Mouse (Mus musculus): ENCODE measurements around the gene Edf1.
"Not testable (repeated sequence)": the region's sequence is repeated elsewhere in the genome, so short reads cannot be mapped to it uniquely, and the experiment has no call there.

DNA sequence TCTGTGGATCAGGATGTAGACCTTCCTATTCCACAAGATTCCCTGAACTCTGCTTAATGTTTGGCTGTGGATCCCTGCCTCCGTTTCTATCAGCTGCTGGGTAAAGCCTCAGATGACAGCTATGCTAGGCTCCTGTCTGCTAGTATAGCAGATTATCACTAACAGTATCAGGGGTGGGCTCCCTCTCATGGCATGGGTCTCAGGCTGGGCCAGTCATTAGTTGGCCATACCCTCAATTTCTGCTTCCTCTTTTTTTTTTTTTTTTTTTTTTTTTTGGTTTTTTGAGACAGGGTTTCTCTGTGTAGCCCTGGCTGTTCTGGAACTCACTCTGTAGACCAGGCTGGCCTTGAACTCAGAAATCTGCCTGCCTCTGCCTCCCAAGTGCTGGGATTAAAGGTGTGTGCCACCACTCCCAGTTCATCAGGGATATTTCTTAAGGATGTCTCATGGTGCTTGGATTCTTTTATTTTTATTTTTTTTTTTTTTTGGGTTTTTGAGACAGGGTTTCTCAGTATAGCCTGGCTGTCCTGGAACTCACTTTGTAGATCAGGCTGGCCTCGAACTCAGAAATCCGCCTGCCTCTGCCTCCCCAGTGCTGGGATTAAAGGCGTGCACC is 4.4 kb upstream of the Edf1 start:
- not testable (repeated sequence) for TF ChIP-seq CTCF (IDR thresholded peaks at IDR 0.05; ENCODE audit: extremely low read depth, insufficient read depth, insufficient read length, insufficient replicate concordance); POLR2A (IDR thresholded peaks at IDR 0.05; ENCODE audit: low read depth, low read length)
